Mouse (Mus musculus) mature B cell (primary cell): Measurements from ENCODE around the gene Iqca.

Source experiments
- in situ Hi-C: fragments of 300-500 bp; cut with MboI; formaldehyde crosslinking; loops from 2 replicates; pipeline ENCODE4 v1.14.3; 2019

Iqca gene

DNA sequence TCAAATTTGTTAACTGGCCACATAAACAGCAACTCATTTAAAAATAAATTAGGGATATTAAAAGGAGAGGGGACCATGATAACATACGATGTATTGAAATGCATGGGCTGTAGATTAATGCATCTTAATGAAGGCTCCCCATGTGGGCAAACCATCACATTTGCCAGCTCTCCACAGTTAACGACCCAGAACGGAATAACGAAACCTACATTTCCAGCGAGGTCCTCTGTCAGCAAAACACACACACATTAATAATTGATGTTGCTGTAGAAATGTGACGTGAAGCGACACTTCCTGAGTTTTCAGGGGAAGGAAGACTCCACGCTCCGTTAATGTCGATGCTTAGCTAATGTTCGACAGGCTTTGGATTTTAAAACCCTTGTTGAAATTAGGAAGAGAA lies 20.8 kb downstream of the Iqca start:
- in situ Hi-C loops = no loop called here

DNA sequence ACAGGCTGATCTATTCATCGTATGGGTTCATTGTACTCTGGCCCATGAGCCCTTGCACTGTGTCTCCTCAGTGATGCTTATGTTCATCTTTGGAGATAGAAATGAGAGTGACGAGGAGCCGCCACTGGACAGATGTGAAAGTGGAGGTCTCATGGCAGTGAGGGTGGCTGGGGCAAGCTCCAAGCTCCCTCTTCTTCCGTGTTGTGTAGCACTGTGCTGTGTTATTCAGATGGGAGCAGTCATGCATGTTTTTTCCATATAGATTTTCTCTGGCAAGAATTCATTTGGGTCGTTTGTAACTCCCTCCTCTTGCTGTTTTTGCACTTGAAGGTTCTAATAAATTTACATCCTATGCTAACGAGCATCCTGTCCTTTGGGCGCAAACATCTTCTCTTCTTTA lies 21.2 kb downstream of the Iqca start:
- in situ Hi-C loops = no loop called here

DNA sequence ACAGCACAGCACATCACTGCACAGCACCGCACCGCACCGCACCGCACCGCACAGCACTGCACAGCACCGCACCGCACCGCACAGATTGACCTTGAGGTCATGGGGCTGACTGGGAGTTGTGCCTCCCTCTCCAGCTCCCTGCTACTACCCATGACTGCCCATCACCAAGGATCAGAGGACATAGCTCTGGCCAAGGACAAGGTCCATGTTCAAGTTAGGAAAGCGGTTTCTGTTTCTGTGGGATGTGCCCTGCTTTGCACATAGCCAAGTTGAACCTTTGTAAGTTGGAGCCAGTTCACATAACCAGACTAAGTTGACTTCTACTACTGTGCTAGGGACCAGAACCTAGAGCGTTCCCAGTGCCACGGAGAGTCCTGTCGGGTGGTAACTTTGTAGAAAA lies 28.6 kb downstream of the Iqca start:
- in situ Hi-C loops = no loop called here

DNA sequence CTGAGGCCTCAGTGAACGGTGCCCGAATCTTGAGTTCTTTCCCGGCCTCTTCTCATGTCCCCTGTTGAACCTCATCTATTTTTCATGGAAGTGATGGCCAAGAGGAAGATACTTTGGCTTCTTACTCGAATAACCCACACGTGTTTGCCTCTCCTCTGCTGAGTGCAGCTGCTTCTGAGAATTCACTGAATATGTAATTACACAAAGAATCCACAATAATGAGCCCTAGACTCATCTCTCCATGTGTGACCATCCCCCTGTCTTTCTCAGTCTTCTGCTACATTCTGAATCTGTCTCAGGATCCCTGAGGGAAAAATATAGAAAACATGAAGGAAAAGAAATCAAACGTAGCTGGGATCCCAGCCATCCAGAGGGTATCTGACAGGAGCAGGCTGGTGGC lies 32.5 kb downstream of the Iqca start:
- in situ Hi-C loops = no loop called here

DNA sequence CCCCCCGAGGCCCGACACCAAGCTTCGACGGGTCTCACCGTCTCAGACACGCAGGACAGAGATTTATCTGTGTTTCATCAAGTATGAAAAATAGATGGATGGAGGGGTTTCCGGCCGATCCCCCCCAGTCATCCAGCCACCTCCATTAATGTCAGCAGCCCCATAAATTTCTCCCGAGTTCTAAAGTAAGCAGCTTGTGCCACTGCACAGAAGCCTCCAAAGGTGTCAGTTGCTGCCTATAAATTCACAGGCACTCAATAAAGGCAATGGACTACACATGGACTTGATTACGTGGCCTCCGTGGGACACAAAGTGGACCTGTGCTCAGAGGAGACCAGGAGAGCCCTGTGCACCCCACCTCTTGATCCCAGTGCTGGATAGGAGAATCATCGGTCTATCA lies 34.0 kb downstream of the Iqca start:
- in situ Hi-C loops = no loop called here

DNA sequence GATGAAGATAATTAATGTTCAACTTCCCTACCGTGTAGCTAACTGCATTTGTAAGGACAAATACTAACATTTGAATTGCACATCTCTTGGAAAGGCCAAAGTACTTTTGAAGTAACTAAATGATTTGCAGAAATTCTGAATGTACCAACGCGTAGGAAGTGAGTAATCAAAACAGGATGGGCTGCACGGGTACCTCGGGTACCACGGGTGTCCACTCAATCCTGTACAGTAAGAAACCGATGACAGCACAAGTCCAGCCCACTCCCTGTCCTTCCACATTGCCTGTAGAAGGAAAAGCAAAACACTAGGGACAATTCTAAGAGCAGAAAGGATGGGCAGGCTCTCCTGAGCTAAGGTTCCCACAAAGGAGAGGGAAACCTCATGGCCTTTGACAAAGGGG lies 36.0 kb downstream of the Iqca start:
- in situ Hi-C loops = no loop called here

DNA sequence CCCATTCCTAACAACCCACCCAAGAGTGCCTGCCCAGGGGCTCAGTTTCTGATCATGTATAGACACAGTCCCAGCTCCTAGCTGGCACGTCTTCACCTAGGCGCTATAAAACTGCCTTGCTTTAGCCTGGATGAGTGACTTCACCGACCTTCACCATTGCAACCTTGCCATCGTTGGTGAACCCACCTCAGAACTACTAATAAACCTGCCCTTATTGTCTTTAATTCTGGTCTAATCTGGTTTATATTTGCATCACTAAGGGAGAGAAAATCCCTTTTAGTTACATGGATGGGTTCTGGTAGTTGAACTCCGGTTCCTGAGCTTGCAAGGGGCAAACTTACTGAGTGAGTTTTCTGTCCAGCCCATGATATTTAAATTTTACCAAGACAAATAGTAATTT lies 38.6 kb downstream of the Iqca start:
- in situ Hi-C loops = no loop called here

DNA sequence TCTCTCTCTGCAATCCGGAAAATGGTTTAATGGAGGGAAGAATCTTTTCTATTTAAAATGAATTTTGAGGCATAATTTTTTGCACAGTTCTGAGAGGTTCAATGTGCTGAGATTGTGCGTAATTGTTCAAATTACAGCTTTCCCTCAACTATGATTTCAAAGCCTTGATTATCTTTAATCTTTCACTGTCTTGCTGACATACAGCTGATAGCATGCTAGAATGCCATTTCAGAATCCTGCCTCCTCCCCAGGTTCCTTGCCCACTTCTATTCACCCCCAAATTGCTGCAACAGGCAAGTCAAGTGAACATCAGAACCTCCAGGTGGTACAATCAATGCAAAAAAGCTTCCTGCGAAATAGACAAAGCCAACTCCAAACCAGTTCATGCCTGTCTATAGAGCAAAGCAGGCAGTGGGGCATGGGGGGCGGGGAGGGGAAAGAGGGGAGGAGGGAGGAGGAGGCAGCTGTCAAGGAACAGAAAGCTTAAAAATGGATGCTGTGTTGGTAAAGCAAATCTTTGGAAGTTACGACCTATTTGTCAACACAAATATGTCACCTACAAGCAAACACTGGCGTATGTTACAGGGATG lies 39.5 kb downstream of the Iqca start:
- in situ Hi-C loops = no loop called here

DNA sequence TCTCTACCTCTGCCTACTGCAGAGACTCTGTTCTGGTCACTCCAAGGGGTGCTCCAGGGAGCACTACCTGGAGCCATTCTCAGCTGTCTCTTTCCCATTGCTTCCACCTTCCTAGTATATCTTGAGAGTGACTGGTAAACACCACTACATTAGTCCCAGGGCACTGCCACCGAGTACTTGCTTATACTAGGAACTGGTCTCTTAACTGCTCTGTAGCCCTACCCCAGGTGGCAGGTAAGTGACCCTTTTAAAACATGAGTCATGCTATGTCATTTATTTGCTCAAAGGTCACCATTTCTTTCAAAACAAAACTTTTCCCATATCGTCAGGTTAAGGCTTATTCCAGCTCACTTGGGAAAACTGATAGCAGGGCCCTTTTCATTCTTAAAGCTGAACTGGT lies 40.5 kb downstream of the Iqca start:
- in situ Hi-C loops = no loop called here

DNA sequence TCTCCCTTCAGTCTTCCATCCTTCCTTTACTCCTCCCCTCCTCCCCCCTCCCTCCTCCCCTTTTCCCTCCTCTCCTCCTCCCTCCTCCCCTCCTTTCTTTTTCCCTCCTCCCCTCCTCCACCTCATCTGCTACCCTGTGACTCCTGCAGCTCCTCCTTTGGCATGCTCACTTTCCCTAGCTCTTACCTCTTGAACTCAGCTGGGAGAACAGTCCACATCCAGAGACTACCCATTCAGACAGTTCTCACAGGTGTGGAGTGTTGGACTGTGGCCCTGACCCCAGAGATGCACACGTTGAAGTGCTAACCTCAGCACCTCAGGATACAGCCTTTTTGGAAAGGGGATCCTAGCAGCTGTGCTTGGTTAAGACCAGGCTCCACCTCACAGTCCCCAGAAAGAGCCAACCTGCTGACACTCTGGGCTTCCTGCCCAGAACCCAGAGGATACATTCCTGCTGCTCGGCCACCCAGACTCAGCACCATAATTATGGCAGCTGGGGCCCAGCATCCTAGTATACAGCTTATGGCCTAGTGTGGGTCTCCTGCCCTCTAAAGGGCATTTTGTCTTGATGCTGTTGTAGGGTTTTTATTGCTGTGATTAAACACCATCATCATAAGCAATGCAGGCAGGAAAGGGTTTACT lies 41.9 kb downstream of the Iqca start:
- in situ Hi-C loops = no loop called here

DNA sequence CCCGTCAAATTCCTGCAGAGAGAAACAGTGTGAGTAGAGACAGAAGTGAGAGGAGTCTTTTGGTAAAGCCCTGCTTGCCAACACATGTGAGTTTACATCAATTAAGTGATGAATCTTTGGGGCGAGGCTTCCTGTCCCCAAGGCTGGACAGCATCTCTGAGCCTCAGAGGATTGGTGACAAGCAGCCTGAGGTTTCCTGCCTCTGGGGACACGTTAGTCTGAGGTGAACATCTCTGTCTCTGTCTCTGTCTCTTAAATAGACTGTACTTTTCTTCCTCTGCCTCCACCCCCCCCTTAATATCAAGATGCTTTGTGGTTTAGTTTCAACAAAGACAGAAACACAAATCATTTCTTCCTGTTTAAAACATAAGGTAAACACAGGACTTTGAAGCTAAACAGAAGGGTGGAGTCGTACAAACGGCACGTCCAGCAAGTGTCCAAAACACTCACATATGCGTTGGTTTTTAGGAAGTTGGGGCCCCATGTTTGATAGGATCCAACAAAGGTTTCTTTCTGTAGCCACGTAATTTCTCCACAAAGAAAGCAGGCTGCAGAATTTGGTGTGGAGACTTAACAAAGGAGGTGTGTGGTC lies 49.2 kb downstream of the Iqca start:
- in situ Hi-C loops = no loop called here

DNA sequence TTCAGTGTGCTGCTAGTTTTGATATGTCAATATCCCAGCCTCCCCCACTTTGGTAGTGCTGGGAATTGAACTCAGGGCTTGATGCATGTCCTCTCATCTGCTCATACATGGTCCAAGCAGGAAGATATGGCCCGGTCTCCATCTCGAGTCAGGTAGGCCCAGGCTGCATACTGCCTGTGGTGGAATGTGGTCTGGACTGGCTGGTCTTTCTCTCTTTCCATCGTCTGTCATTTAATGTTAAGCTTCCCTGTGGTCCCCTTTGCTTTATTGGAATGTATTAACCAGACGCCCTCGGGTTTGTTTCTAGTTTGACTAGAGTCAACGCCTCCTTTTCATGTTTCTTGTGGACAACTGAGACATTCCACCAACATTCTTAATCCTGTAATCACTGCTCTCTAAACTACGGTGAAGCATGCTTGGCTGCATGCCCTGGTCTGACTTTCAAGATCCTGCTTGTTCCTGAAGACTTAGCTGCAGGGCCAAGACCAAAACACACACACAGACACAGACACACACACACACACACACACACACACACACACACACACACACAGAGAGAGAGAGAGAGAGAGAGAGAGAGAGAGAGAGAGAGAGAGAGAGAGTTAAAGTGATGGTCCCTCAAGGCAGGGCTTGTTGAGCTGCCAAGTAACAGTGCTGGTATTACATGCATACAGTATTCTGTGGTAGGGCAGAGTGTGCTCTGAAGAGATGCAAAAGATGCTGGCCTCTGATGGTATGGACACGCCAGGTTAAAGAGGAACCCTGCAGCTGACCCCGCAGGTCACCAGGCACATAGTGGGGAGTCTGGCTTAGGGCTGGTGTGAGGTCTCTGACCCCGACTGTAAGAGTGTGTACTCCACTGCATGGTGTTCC lies 52.6 kb downstream of the Iqca start:
- in situ Hi-C loops = no loop called here

DNA sequence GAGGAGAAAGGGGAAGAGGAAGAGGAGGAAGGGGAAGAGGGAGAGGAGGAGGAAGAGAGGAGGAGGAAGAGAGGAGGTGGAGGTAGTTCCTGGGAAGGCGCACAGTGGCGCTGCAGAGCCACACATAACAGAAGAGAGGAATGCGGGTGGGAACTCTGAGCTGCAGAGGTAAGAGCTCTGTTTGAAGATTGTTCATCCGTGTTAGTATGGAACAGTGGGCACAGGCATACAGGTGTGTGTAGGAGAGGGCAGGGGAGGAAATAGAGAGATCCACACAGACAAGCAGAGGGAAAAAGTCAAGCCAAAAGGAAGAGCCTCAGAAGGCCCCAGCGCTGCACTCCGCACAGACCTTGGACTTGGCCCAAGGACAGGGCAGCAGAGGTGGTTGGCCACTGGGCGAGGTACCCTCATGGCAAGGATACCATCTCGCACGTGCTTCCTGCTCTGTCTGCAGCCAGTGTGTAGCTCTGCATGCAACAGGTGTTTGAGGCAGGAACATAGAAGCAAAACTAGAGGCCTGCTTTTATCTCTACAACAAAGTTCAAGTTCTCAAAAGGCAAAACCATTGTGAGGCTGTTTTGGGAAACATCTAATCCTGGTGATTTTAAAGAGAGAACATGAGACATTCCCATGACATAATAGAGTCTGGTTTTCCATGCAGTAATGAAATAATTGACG lies 60.2 kb downstream of the Iqca start:
- in situ Hi-C loops = no loop called here

DNA sequence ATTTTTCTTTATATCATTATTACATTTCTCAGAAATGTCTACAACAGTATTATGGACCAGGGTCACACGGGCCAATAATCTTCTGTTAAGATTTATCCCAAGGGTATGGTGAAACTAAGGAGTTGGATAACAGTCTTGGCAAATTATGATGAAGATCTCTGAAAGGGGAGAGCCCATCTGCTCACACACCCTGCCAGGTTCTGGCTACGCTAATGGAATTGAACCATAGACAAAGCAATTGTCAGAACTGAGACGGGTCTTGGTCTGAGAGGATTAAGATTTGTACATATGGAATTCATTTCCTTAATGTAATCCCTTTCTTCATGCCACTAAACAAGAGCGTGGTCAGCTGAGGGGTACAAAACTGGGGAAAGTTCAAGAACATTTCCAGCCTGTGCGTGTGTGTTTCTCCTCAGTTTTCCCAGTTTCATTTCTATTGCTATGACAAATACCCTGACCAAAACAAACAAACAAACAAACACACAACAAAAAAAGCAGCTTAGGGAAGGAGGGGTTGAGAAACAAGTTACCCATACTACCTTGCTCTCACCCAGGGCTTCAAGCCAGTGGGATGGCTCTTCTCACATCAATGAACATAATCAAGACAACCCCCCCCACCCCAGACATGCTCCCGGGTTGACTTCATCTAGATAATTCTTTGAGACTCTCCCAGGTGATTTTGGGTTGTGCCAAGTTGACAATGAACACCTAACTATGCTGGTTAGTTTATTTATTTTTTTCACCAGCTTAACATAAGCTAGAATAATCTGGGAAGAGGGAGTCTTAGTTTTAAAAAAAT lies 64.8 kb downstream of the Iqca start:
- in situ Hi-C loops = no loop called here

DNA sequence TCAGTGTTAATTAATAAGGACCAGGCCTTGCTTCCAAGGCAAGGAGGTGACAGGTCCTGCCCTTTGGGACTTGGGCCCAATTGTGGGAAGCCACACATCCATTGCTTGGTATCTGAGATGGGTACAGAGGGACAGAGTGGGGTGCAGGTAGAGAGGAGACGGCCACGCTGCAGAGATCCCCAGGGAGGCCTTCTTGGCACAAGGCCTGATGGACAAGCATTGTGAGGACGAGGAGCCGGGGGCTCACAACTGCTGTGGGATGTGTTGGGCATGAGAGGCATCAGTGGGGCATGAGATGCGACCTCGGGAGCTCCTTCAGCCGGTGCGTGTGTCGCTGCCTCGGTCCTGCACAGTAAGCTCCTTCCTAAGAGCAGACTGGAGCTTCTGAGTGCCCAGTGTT lies 66.7 kb downstream of the Iqca start:
- in situ Hi-C loops = no loop called here

DNA sequence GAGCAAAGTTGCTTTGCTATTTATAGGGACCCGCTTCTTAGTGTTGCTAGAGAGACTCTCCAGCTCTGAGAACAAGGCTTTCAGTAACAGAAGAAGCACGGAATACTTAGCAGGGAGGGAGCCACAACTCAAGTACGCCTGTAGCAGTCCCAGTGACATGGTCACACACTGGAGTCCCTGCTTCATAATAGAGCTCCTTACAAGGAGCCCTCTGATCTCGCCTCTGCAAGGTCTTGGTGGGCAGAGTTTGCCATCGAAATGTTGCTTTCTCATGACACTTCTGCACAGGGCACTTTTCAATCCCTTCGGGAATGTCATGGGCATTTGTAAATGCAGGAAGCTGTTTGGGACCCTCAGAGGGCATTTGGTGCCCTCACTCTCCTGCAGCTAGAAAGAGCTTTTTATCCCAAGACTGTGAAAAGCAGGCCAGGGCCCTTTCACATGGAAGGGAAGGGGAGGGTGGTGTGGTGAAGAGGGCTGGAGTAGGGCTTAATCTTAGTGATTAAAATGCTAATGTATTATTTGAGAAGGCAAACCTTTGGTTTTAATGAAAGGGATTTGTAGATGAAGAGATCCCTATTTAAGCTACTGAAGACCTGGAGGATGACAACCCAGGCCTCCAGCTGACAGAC lies 67.6 kb downstream of the Iqca start:
- in situ Hi-C loops = no loop called here

DNA sequence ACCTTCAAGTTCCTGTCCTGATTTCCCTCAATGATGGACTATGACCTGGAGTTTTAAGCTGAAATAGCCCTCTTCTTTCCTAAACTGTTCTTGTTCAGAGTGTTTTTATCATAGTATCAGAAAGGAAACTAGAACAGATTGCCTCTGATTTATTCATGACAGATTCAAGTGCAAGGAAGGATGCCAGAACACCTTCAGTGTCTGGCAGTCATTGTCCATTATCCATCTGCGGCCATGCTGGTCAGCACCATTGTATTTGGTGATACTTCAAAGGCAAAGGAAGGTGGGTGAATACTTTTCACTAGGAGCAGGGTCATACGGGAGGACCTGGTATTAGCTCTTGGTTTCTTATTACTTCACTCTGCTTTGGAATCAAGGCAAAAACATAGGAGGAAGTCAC lies 76.9 kb downstream of the Iqca start:
- in situ Hi-C loops = no loop called here

DNA sequence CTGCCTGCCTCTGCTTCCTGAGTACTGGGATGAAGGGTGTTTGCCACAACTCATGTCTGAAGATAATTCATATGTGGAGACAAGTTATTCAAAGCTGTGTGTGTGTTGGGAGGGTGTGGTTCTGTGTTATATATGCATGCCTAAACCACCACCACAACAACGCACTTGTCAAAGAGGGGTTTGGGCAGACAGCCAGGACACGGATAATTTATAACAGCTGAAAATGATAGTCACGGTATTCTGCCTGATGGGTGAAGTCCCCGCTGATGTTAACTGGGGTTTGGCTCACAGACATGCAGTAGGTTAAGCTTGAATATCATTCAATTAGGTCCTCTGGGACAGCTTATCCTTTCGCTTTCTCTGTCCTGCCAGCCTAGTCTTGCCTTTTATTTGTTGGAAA lies 78.4 kb downstream of the Iqca start:
- in situ Hi-C loops = loop anchor here (25.0 kb wide), 1 partner anchor 513 kb away; no protein-coding TSS in a partner anchor

DNA sequence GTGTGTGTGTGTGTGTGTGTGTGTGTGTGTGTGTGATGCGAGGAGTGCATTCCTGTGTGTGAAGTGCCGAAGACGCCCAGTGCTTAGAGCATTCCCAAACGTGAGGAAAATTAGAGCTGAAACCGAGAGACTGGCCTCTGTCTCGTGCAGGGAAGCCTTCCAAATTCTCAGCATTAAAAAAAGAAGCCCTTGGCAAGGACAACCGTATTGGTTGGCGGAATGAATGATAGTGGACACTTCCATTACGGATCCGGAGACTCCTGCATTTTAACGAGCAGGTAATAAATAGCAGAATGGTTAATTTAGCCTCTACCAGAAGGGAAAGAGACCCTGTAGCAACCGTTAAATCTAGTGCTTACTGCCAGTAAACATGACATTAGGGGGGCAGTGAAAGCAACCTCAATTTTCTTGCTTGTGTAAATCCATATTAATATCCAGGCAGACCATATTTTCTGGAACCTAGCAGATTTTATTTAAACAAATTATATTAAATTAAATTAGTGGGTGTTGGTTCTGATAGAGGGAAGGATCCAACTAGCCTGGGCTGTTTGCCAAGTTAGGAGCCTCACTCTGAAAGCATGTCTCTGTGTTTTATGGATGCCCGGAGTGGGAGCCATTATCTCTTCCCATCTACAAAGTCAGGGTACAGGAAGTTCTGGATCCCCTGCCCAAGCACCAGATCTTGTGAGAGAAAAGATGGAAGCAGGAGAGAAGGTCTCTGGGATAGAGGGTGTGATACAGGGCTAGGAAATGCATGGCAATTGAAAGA lies 81.2 kb downstream of the Iqca start:
- in situ Hi-C loops = loop anchor here (25.0 kb wide), 1 partner anchor 515 kb away; no protein-coding TSS in a partner anchor

DNA sequence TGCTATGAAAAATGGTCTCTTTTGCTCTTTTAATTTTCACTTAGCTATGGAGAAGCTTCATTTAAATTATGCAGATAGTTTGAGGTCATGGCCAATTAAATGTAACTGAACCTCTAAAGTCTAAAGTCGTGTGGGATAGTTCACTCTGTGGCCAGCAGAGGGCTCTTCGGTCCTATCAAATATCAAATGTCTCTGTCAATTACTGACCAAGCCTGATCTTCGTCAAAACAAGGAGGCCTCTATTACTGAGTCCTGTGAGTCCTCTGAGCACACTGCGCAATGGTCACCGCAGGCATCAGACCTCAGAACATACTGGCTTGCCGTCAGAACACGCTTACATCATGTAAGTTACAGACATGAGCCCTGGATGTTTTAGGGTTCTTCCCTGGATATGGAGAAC lies 92.6 kb downstream of the Iqca start:
- in situ Hi-C loops = loop anchor here (25.0 kb wide), 1 partner anchor 527 kb away; no protein-coding TSS in a partner anchor
